Mouse (Mus musculus) urinary bladder, postnatal 14 days (tissue): Measurements from ENCODE around the gene Prrc2a.

ENCODE experiments used
- DNase-seq: peaks from one replicate; pipeline ENCODE4 v3.0.0; 2021; ENCODE audit warnings: low spot score

The Prrc2a gene

DNA sequence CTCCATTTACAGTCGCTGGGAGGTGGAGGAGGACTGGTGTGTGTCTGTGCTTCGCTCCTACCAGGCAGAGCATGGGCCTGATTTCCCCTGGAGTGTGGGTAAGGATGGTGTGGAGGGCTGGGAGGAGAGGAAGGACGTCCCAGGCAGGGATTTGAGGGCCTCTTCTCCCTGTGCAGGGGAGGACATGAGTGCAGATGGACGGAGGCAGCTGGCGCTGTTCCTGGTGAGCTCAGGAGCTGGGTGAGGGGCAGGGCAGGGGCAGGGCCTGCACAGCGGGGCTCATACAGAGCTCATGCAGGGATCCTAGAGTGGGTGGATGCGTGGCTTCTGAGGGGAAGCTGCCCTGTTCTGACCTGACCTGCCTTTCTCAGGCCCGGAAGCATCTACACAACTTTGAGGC is 62.4 kb downstream of the Prrc2a start:
- no peak for DNase-seq

DNA sequence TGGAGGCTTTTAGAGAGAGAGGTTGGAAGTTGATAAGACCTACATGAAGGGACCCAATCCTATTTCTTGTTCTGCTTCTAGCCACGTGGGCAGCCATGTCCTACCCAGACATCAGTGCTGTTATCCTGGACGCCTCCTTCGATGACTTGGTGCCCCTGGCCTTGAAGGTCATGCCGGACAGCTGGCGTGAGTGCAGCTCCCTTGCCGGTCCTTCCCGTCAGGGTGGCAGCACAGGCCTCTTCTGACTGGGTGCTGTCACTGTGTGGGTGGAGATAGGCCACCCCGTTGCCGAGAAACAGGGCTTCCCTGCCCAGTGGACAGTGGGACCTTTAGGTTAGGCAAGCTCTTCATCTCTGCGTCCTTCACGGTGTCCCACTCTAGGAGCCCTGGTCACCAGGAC is 63.5 kb downstream of the Prrc2a start:
- DNase-seq, result no peak

DNA sequence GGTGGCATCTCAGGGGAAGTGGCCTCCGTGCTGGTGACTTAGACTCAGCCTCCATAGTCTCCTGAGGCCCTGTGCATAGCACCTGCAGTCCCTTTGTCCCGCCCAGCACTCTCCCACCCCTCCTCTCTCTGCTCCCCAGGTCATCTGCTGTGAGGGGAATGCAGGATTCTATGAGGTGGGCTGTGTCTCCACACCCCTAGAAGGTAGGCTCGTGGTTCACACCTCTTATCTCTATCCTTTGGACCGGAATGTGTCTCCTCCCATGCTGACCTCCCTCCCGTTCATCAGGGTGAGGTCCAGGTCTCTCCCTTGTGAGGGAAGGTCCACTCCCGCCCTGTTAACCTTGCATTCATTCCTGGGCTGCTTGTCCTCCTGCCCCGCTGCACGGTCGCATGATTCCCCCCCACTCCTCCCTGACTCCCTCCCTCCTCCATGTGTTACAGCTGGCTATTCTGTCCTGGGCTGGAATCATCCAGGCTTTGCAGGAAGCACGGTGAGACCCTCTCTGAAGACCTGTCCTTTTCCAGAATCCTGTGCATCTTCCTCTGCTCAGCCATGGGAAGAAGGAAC is 64.4 kb downstream of the Prrc2a start:
- no peak for DNase-seq
